Mouse (Mus musculus) layer of hippocampus, adult 6 months (tissue): ENCODE results near the gene Pkmyt1. TPM values are rescaled to one million over a fixed set of nuclear protein-coding genes. Genes with fewer than 3 reads are reported as not detected.

Experiments used
- long read RNA-seq, 2 experiments: library from polyadenylated mRNA; unstranded; transcript quantifications; one replicate each; pipeline ENCODE4 v2.0.0; 2019 to 2020
- polyA plus RNA-seq: library from polyadenylated mRNA; unstranded; fragments of <200 nt; fragmentation: Nextera tagmentation; gene quantifications from 2 replicates; pipeline ENCODE4 v1.2.3, GENCODE M21; 2021

The Pkmyt1 gene
- 1.6 and 2.2 TPM in 2 replicates for polyA plus RNA-seq
- long read RNA-seq, experiment 1, partial matches to known transcripts = 0 of 4 reads
- long read RNA-seq, experiment 1, other reads (novel, unspliced or antisense) = 1 of 4 reads
- long read RNA-seq, experiment 2, transcript Pkmyt1-201 (8 exons, 2,040 nt) = major isoform, 29 of 33 reads
- long read RNA-seq, experiment 2, partial matches to known transcripts = 2 of 33 reads
- long read RNA-seq, experiment 2, other reads (novel, unspliced or antisense) = 2 of 33 reads

DNA sequence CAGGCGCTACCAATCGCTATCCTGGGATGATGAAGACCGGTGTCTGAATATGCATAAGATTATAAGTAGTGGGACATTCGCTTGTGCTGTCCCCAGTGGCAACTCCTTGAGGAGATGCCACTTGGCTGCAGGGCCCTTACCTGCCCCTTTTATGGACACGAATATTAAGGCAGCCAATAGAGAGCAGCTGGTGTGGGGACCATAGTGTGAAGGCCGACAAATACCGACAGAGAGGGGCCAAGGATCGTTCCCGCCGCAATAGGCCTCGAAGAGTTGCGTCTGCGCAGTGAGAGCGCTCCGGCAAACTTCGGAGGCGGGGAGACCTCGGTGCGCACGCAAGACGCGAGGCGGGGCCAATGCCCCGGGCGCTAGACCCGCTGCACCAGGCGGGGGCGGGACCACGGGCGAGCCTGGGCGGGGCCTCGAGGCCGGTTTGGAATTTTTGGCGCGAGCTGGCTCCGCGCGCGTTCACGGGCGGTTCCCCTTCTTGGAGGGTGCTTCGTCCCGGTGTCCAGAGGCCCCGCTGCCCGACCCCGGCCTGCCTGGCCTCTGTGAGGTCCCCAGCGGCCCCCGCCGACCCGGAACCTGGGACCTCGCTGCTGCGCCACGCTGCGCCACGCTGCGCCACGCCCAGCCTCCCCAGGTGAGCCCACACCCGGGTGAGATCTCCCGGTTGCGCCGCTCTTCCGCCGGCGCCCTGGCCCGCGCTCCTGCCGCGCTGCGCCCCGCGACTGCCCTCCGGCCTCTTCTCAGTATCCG is at the start of gene Pkmyt1:
Gene Pkmyt1, plus strand, starts transcription at position 338 of the 759 bp plus-strand sequence.

DNA sequence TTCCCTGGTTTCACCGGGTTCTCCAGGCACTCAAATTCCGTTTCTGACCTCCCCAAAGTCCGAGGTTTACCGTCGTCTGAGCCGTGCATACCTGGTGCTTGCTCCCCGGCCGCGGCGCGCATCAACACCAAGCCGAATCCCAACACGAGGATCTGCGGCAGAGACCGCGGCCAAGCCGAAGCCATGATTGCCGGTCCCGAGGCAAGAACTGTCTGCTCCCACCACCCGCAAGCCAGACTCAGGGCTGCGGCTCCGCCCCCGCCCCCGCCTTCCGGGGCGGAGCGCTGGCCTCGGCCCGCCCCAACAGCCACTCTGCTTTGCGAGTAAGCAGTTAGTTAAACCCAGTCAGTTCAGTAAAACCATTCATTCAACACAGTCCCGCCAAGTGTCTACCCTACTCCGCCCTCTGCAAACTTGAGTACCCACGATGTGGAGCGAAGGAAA is 48.9 kb upstream of the Pkmyt1 start, which contains the start of gene Tnfrsf12a:
Gene Tnfrsf12a, minus strand, starts transcription at position 233 of the 444 bp plus-strand sequence.

DNA sequence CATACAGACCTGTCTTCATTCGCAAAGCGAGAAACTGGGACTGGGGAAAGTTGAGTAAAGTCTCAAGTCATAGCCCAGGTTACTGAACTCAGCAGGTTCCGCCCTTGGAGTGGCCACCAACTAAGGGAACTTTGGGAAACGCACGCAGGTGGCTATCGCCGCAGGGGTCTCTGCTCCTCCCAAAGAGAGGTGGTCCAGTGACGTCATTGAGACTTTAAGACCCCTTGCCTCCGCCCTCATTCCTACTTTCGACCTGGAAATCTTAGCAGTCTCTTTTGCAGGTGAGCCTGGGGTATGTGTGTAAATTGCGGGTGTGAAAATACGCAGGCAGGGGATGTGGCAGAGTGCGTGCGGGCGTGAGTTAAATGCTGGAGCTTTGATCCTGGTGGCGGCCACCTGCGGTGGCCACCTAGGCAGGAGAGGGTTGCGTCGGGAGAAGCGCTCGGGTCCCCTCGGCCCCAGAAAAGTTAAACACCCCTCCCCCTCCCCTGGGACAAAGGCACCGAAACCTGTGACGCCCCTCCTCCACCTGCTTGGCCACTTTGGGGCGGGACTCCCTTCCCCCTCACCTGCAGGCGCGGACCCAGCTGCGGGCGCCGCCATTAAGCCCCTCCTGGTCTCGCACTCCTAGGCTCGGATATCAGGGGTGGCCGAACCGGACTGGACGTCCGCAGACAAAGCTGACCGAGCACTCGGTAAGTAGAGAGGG is 46.9 kb upstream of the Pkmyt1 start, which contains the start of gene Cldn6:
Gene Cldn6, plus strand, starts transcription at position 123 of the 709 bp plus-strand sequence.

DNA sequence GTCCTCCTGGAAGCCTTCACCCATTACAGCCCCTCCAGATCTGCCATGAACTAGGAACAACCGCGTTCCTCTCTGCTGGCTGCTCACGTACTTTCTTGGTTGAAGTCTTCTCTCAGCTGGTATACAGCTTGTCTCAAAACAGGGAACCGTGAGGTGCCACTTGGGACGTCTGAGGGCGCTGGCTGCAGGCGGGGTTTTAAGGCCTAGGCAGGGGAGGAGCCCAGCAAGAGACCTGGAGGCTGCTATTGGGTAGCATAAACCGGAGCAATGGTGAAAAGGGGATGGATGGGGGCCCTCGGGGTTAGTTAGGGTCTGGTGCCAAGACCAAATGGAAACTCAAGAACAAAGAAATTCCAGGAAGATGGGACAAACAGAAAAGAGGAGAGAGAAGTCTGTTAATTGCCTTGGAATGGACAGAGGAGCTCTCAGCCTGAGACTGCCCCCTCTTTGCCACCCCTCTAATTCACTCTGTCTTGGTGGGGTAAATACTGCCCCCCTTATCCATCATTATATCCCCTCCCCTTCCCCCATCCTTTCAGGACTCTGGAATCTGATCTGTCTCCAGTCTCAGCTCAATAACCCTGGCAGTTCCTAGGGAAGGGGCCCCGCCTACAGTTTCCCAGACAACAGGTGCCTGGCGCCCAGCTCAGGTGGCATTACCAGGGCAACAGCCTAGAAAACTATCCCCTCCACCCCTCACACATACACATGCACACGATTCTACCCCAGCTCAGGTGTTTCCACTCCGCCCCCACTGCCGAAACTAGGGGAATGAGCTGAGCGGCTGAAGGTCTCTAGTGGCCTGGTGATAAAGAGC is 42.1 kb upstream of the Pkmyt1 start, which contains the start of gene Cldn9:
Gene Cldn9, minus strand, starts transcription at position 171 of the 817 bp plus-strand sequence.

DNA sequence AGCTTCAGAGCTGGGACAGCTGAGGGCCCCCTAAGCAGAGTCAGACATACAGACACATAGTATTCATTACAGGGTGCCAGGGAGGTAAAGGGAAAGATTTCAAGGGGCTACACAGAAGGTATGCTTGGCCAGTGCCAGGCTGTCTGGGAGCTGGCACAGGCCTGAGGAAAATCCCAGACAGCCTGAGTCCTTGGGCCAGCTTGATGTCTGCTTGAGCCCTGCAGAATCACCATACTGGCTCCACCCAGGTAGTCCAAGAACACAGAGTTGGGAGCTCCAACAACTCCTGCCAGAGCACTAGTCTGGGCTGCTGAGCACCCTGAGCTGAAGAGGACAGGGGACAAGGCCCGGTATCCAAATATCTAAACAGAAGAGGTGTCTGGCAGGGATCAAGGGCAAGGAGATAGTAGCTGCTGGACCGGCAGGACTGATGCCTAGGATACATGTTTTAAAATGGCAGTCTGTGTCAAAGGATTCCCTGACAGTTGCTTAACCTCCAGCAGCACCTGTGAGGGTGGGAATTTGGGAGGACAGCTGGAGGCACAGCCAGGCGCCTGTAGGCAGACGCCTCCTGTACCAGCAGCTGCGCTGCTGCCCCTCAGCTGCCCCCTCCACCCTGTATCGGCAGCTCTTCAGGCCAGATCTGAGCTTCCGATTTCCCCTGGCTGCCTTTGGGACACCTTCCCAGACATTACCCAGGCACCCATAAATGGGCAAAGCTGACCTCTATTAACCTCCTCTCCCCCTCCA is 3.6 kb upstream of the Pkmyt1 start, which contains the start of gene 1520401A03Rik:
Gene 1520401A03Rik, minus strand, starts transcription at position 408 of the 750 bp plus-strand sequence.

DNA sequence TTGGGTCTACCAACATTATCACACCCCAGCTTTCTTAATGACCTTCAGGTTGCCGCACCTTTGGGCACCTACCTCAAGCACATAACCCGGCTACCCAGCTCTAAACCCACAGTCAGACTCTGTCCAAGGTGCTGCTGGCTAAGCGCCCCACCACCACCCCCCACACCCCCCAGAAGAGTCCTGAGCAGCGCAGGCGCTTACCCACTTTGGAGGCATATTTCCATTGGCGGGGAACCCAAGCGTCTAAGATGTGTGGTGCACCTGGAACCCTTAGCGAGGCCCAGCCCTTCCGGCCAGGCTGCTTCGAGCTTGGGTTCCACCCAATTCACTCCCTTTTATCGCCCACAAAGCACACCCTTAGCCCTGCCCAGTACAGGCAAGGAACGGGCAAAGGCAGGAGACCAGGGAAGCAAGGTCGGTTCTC is 14.5 kb downstream of the Pkmyt1 start, which contains the start of gene Paqr4:
Gene Paqr4, minus strand, starts transcription at position 270 of the 424 bp plus-strand sequence.

DNA sequence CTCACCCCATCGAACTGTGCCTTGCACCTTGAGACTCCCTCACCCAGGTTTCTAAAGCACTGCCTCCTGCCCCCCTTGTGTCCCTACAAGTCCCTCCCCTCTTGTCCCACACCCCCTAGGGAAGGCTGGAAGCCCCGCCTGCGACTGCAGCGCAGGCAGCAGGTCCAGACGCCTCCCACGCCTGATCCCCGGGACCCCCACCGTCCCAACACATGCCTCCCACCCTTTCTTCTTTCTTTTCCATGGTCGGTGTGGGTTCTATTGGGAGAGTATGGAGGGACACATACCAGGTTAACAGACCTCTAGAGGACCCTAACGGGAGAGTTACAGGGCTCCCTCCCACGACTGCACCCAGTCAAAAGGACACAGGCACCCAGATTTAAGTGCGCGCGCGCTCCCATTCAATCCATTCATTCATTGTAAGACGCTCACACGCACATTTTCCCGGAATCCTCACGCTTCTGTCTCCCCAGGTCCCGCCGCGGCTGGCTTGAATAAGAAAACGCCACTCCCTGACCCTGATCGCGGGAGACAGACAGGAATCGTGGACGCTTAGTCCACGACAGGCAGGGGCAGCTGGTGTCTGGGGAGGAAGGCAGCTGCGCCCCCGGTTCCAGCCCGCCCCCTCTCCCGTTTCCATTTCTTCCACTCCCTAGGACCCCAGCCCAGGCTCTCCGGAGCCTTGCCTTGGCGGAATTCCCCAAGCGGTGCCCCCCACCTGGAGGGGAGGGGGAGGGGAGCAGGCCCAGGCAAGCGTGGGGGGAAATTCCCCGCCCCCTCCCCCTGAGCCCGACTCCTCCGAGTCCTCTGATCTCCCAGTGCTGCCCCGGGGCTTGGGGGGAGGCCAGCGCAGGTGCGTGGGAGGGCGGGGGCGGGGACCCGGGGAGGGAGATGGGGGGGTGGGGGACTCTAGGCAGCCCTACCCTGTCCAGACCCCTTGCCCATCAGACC is 19.4 kb downstream of the Pkmyt1 start, which contains the start of gene Kremen2:
Gene Kremen2, minus strand, starts transcription at position 533 of the 951 bp plus-strand sequence.

DNA sequence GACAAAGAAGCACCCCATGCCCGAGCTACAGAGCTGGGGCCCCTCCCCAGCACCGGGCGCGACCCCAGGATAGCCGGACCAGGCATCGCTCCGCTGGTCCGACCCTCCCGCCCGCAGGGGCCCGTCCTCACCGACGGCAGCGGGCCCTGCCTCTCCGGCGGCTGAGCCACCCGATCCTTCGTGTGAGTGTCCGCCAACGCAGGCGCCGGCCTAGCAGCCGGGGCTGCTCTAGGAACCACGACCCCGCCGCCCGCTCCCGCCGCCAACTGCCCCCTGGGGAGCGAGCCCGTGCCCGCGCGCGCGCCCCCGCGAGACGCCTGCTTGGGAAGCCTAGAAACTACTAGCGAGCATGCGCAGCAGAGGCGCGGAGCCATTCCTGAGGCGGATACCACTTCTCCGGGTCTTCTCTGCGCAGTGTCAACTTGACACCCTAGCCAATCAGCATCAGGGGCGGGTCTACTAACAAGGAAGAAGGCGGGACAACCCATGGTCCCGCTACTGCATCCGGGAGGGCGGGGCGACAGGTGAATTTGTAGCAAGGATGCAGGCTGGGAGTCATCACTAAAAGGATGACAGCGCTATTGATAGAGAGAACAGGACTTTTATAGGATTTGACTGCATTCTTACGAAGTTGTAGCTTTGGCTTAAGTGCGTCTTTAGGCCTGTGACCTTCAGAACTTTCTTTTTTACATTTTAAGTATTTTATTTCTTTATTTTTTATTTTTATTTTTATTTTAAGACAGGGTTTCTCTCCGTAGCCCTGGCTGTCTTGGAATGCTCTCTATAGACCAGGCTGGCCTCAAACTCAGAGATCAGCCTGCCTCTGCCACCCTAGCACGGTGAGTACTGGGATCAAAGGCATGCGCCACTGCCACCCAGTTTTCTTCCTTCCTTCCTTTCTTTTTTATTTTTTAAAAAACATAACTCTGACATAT is 45.4 kb downstream of the Pkmyt1 start, which contains the start of gene Flywch1:
Gene Flywch1, minus strand, starts transcription at position 319 of the 935 bp plus-strand sequence.

DNA sequence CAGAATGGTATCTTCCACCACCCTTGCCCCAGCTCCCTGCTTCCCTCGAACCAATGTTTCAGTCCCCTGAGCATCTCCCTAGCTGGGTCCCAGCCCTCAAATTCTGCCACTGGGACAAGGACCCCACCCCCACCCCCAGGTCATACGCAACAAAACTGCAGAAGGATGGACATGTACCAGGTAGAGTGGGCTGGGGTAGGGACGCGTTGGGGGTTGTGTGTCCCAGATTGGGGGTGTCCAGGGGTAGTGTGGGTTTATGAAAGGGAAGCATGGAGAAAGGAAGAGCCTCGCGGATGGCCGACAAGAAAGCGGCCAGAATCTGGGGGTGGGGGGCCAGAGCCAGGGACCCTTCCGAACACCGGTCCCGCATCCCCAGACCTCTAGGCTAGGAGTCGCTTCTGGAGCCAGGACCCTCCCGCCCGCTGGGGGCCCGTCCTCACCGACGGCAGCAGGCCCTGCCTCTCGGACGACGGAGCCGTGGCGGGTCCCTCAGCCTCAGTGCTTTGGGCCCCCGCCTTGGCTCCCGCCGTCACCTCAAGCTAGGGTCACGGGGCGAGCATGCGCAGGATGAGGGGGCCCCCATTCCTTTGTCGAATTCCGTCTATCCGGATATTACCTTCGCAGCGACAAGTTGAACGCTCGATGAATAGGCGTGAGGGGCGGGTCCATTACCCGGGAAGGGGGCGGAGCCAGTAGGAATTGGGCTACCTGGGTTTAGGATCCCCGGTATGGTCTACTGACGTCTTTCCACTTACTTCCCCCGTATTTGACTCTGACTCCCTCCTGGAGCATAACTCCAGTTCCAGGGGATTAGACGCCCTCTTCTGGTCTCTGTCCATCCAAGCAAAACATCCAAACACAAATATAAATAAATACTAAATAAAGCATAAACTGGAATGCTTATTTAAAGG is 59.7 kb downstream of the Pkmyt1 start, which contains the start of gene Flywch2:
Gene Flywch2, minus strand, starts transcription at position 521 of the 911 bp plus-strand sequence.

Other genes starting within 250 kb of the Pkmyt1 start
- not detected in 2 replicates for gene Vmn2r117, start 246.6 kb upstream of the Pkmyt1 start, polyA plus RNA-seq
- 8.9 and 9.0 TPM in 2 replicates for gene Zfp213, start 162.1 kb upstream of the Pkmyt1 start, polyA plus RNA-seq
- gene Zfp13, start 126.8 kb upstream of the Pkmyt1 start, polyA plus RNA-seq = 13.2 and 14.6 TPM in 2 replicates
- gene Zscan10, start 125.5 kb upstream of the Pkmyt1 start, polyA plus RNA-seq = 0.08 and 0.20 TPM in 2 replicates
- 0.10 and 0.13 TPM in 2 replicates for gene Mmp25, start 81.1 kb upstream of the Pkmyt1 start, polyA plus RNA-seq
- gene Bicdl2, start 65.8 kb upstream of the Pkmyt1 start, polyA plus RNA-seq = not detected in 2 replicates
- gene Hcfc1r1, start 52.7 kb upstream of the Pkmyt1 start, polyA plus RNA-seq = 225 and 235 TPM in 2 replicates
- gene Thoc6, start 52.5 kb upstream of the Pkmyt1 start, polyA plus RNA-seq = 8.1 and 9.0 TPM in 2 replicates
- 3.6 and 6.5 TPM in 2 replicates for gene Tnfrsf12a, start 48.9 kb upstream of the Pkmyt1 start, polyA plus RNA-seq
- gene Cldn6, start 47.1 kb upstream of the Pkmyt1 start, polyA plus RNA-seq = 0.13 TPM in 1 of 2 replicates, not detected in the other
- 0.15 and 0.95 TPM in 2 replicates for gene Cldn9, start 42.3 kb upstream of the Pkmyt1 start, polyA plus RNA-seq
- not detected in 2 replicates for gene 1520401A03Rik, start 3.6 kb upstream of the Pkmyt1 start, polyA plus RNA-seq
- 106 and 116 TPM in 2 replicates for gene Paqr4, start 14.5 kb downstream of the Pkmyt1 start, polyA plus RNA-seq
- gene Kremen2, start 19.5 kb downstream of the Pkmyt1 start, polyA plus RNA-seq = 0.60 and 0.85 TPM in 2 replicates
- 256 and 293 TPM in 2 replicates for gene Flywch1, start 45.3 kb downstream of the Pkmyt1 start, polyA plus RNA-seq
- 22.4 and 25.0 TPM in 2 replicates for gene Flywch2, start 59.7 kb downstream of the Pkmyt1 start, polyA plus RNA-seq
- 297 and 334 TPM in 2 replicates for gene Srrm2, start 64.2 kb downstream of the Pkmyt1 start, polyA plus RNA-seq
- 1,710 and 1,770 TPM in 2 replicates for gene Elob, start 102.8 kb downstream of the Pkmyt1 start, polyA plus RNA-seq
- not detected in 2 replicates for gene Prss33, start 109.7 kb downstream of the Pkmyt1 start, polyA plus RNA-seq
- gene Prss32, start 117.5 kb downstream of the Pkmyt1 start, polyA plus RNA-seq = not detected in 2 replicates
- 0.08 and 0.48 TPM in 2 replicates for gene Prss41, start 117.8 kb downstream of the Pkmyt1 start, polyA plus RNA-seq
- not detected in 2 replicates for gene Prss21, start 141.7 kb downstream of the Pkmyt1 start, polyA plus RNA-seq
- 0.25 TPM in 1 of 2 replicates, not detected in the other for gene Dcpp1, start 154.5 kb downstream of the Pkmyt1 start, polyA plus RNA-seq
- gene Dcpp2, start 154.5 kb downstream of the Pkmyt1 start, polyA plus RNA-seq = not detected in 2 replicates
- gene Dcpp3, start 191.1 kb downstream of the Pkmyt1 start, polyA plus RNA-seq = not detected in 2 replicates
- 0.18 and 0.30 TPM in 2 replicates for gene Sbp, start 215.3 kb downstream of the Pkmyt1 start, polyA plus RNA-seq
- not detected in 2 replicates for gene Sbpl, start 228.9 kb downstream of the Pkmyt1 start, polyA plus RNA-seq